Mouse (Mus musculus): ENCODE measurements around the gene Adat3.

GRCm38 (mm10) chr10:80622661-80623456, 20.2 kb downstream of the Adat3 start, which contains the start of gene Csnk1g2:
- no peak for TF ChIP-seq GATA1 (IDR thresholded peaks at IDR 0.05; ENCODE audit: borderline replicate concordance, low read length)
- TF ChIP-seq POLR2AphosphoS5 (IDR thresholded peaks at IDR 0.05; ENCODE audit: insufficient replicate concordance, low read depth, low read length), result no peak
